Mouse (Mus musculus): ENCODE data around the gene Pld4.
"Not testable (repeated sequence)": the region's sequence is repeated elsewhere in the genome, so short reads cannot be mapped to it uniquely, and the experiment has no call there.

Pld4 gene

GRCm38 (mm10) chr12:112799237-112799970 is 38.9 kb downstream of the Pld4 start:
- DNase-seq (ENCODE audit: extremely low read depth, low read depth, low spot score) = no peak

GRCm38 (mm10) chr12:112800476-112800875 is 40.0 kb downstream of the Pld4 start:
- no peak for DNase-seq (ENCODE audit: extremely low read depth, low read depth, low spot score)

- no peak for DNase-seq (ENCODE audit: extremely low read depth, low read depth, low spot score)
Observed at GRCm38 (mm10) chr12:112801864-112802846, 41.7 kb downstream of the Pld4 start, which contains the start of gene Ahnak2. TSS of gene Ahnak2 (minus strand) at chr12:112802657.

GRCm38 (mm10) chr12:112802917-112803316 is 42.5 kb downstream of the Pld4 start:
- DNase-seq (ENCODE audit: extremely low read depth, low read depth, low spot score) = no peak

- DNase-seq (ENCODE audit: extremely low read depth, low read depth, low spot score) = no peak
Observed at GRCm38 (mm10) chr12:112804046-112804445, 43.6 kb downstream of the Pld4 start.

- no peak for DNase-seq (ENCODE audit: extremely low read depth, low read depth, low spot score)
Observed at GRCm38 (mm10) chr12:112806044-112806443, 45.6 kb downstream of the Pld4 start.

GRCm38 (mm10) chr12:112807796-112808195 is 47.3 kb downstream of the Pld4 start:
- no peak for DNase-seq (ENCODE audit: extremely low read depth, low read depth, low spot score)

GRCm38 (mm10) chr12:112808212-112808586 is 47.7 kb downstream of the Pld4 start:
- no peak for DNase-seq (ENCODE audit: extremely low read depth, low read depth, low spot score)

- DNase-seq (ENCODE audit: extremely low read depth, low read depth, low spot score) = no peak
Observed at GRCm38 (mm10) chr12:112808587-112809364, 48.3 kb downstream of the Pld4 start, which contains the start of gene Clba1. TSS of gene Clba1 (plus strand) at chr12:112808937.

GRCm38 (mm10) chr12:112809641-112810040 is 49.2 kb downstream of the Pld4 start:
- DNase-seq (ENCODE audit: extremely low read depth, low read depth, low spot score) = no peak

- DNase-seq (ENCODE audit: extremely low read depth, low read depth, low spot score) = no peak
Observed at GRCm38 (mm10) chr12:112810092-112810885, 49.8 kb downstream of the Pld4 start.

- DNase-seq (ENCODE audit: extremely low read depth, low read depth, low spot score) = no peak
Observed at GRCm38 (mm10) chr12:112813370-112813769, 52.9 kb downstream of the Pld4 start.

- DNase-seq (ENCODE audit: extremely low read depth, low read depth, low spot score) = no peak
Observed at GRCm38 (mm10) chr12:112814682-112815470, 54.4 kb downstream of the Pld4 start.

GRCm38 (mm10) chr12:112816294-112816693 is 55.8 kb downstream of the Pld4 start:
- no peak for DNase-seq (ENCODE audit: extremely low read depth, low read depth, low spot score)

GRCm38 (mm10) chr12:112816866-112817265 is 56.4 kb downstream of the Pld4 start:
- DNase-seq (ENCODE audit: extremely low read depth, low read depth, low spot score) = not testable (repeated sequence)

Measured in fat pad, adult 2 months (tissue).